Mouse (Mus musculus) CH12F3 (cell line): ENCODE measurements around the gene Pycr1.

Experiments used
- in situ Hi-C: fragments of 300-500 bp; cut with MboI; formaldehyde crosslinking; loops from 2 replicates; pipeline ENCODE4 v1.14.3; 2020; ENCODE audit warnings: low sequenced_read_pairs

Pycr1 gene

GRCm38 (mm10) chr11:120658876-120659410 is 15.4 kb upstream of the Pycr1 start:
- in situ Hi-C loops = no loop called here

- in situ Hi-C loops = no loop called here
These were observed 13.7 kb upstream of the Pycr1 start for GRCm38 (mm10) chr11:120657301-120657700.

- in situ Hi-C loops = no loop called here
These were observed 11.2 kb upstream of the Pycr1 start for GRCm38 (mm10) chr11:120654741-120655140.

GRCm38 (mm10) chr11:120651872-120652271 is 8.3 kb upstream of the Pycr1 start:
- in situ Hi-C loops = no loop called here

GRCm38 (mm10) chr11:120648001-120648476 is 4.5 kb upstream of the Pycr1 start, which contains the start of gene Myadml2:
Gene Myadml2, minus strand, starts transcription at chr11:120648158.
- in situ Hi-C loops = no loop called here

GRCm38 (mm10) chr11:120647047-120647830 is 3.7 kb upstream of the Pycr1 start:
- in situ Hi-C loops = no loop called here

DNA sequence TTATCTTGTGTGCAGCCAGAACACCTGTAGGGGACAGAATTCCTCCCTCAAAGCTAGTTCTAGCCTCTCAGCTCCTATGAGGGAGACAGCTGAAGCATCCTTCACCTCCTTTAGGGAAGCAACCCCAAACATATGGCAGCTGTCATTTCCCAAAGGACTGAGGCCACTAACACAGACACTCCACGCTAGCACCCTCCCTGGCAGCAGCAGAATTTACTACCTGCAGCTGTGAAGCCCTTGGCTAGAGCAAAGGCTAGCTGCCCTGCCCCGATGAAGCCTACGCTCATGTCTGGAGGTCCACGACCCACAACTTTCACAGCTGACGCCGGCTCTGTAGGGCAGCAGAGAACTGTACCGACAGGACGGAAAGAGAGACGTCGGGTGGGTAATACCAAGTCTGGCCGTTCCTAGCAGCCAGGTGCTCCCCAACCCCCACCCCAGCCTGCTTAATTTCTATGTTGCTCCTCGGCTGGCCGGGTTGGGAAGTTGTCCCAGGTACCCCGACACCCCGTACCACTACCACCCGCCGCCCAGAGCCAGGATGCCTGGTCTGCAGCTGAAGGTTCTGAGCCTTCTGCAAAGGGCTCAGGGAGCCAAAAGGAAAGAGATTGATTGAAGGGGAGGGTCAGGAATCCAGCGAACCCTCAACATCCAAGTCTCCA is 499 bp downstream of the Pycr1 start:
- in situ Hi-C loops = no loop called here

GRCm38 (mm10) chr11:120641869-120642268 is 1.7 kb downstream of the Pycr1 start:
- in situ Hi-C loops = no loop called here

- in situ Hi-C loops = no loop called here
These were observed 2.3 kb downstream of the Pycr1 start for GRCm38 (mm10) chr11:120641255-120641654.

DNA sequence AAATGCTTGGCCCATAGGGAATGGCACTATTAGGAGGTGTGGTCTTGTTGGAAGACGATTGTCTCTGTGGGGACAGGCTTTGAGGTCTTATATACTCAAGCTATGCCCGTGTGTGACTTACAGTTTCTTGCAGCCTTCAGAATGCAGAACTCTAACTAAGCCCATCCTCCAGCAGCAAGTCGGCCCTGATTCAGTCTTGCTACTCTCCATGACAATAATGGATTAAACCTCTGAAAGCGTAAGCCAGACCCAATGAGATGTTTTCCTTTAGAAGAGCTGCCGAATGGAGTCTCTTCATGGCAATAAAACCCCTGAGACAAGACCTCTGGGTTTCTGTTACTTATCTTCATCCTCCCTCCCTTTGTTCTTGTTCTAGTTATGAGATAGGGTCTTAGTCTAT is 8.8 kb downstream of the Pycr1 start:
- in situ Hi-C loops = no loop called here

DNA sequence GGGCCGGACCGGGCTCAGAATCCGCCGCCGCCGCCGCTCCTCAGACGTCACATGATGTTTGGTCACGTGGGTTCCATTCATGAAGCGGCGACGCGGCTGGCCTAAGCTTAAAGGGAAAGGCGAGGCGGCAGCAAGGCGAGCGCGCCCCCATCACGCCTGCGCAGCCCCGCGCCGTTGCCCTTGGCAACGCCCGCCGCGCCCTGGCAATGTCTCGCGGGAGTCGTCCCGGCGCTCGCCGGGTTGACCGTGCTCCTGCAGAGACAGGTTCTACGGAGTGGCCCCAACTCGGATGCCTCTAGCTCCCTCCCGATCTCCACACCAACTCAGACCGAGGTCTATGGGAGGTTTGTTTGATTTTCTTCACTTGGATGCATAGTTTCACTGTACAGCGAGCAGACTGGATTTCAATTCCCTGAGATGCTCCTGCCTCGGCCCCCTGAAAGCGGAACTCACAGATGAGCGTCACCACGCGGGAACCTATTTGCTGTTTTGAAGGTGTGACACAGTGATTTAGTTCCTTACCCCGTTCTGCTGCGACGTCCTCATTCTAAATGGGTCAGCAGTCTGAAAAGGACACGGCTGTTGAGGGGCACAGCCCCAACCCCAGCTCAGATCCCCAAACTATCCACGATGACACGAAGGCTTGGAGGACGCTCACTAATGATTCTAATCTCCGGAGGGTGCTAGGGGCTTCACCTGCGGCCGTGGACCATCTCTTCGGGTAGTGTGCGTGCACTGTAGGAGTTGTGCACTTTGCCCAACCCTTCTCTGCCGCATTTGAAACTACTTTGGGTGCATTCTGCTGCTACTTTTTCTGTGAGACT is 9.8 kb downstream of the Pycr1 start, which contains the start of gene Mafg:
Gene Mafg, minus strand, starts transcription at position 81 of the 824 bp plus-strand sequence.
- in situ Hi-C loops = no loop called here

- in situ Hi-C loops = no loop called here
These were observed 10.7 kb downstream of the Pycr1 start for GRCm38 (mm10) chr11:120632559-120633519.

DNA sequence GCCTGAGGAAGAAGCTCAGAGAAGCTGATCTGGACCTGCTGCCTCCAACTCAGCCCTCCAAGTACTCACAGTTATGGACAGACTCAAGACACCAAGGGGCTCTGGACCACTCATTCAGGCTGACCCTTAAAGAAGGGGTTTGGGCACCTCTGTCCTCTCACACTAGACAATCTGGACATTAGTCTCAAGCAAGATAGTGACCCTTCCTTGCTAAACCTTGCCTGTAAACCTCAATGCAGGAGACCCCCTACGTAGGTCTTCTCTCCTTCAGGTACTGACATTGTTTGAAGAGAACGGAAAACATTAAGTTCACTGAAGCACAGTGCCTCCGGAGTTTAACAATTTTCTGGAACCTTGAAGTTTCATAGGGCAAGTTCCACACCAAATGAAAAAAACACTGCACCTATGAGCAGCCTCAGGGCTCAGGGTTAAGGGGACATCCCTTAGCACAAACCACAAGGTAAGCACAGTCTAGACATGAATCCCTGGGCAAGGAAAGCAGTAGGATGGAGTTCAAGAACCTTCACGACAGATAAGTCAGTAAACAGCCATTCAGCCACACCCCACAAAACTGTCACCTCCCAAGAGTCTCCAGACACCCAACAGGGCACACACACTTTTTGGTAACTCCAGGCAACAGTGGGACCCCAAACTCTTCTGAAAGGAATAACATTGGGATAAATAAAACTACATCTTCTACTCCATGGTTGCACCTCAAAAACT is 11.7 kb downstream of the Pycr1 start:
- in situ Hi-C loops = no loop called here

DNA sequence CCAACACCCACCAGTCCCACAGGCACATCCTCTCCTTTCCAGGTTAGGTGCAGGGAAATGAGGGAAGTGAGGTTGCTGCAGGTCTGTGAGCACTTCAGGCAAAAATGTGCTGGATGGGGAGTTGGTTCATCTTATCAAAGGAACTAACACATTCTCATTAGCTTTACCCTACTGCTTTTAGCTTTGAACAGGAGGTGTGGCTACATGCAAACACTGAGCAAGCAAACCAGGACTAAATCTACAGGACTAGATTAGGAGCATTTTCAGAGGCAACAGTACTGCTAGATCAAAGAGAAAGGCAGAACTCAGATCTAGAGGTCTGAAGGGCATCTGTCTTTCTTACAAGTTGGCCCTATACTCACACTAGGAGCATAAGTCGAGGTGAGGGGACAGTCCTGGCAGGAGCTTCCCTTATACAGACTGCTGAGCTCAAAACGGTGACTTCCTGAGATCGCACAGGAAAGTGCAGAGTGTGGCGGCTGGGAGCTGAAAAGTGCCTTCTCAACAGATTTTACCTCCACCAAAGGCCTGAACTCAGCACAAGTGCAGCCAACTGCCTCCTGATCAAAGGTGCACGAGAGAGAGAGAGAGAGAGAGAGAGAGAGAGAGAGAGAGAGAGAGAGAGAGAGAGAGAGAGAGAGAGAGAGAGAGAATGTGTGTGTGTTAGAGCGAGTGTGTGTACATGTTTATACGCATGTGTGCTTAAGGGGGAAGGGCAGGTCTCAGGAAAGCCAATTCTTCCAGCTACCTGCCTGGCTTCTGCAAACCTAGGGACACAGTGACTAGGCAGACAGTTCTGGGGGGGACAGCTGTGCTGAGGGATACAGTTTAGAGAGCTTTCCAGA is 12.5 kb downstream of the Pycr1 start:
- in situ Hi-C loops = no loop called here

- in situ Hi-C loops = no loop called here
These were observed 13.1 kb downstream of the Pycr1 start for GRCm38 (mm10) chr11:120630401-120630871.

- in situ Hi-C loops = no loop called here
These were observed 13.7 kb downstream of the Pycr1 start for GRCm38 (mm10) chr11:120629911-120630310.

DNA sequence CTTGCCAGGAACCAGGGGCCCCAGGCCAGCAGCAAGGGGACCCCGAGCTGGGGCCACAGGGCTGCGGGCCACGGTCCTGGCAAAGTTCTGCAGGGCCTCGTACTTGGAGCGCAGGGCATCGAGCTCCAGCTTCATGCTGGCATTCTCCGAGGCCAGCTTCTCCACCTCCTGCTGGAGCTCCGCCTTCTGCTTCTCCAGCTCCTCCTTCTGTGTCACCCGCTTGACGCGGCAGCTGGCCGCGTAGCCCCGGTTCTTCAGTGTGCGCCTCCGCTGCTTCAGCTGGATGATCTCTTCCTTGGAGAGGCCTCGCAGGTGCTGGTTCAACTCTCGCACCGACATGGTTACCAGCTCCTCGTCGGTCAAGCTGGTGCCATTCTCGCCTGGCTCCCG is 14.2 kb downstream of the Pycr1 start:
- in situ Hi-C loops = no loop called here
